Mouse (Mus musculus) intestine, embryonic 16.5 days (tissue): ENCODE data around the gene Serinc4. TPM values are rescaled to one million over a fixed set of nuclear protein-coding genes. Genes with fewer than 3 reads are reported as not detected.

Source experiments
- ATAC-seq: fragments of 200-750 bp; cut with Nextera tagmentation; 2 replicates; pipeline ENCODE4 v1.8.0; 2017; ENCODE audit warnings: moderate TSS enrichment, moderate library complexity
- H3K27ac ChIP-seq: fragments of 300-500 bp; sonication (generic); 2 replicates; pipeline ENCODE4 v1.5.1; 2014; ENCODE audit warnings: mild to moderate bottlenecking, low read length
- H3K27me3 ChIP-seq: fragments of 300-500 bp; sonication (generic); replicated peaks from 2 replicates; pipeline ENCODE4 v1.6.1; 2014; ENCODE audit warnings: low read length, control low read depth, mixed read lengths; ENCODE audit not compliant: control insufficient read depth, insufficient read depth
- H3K36me3 ChIP-seq: fragments of 300-500 bp; sonication (generic); 2 replicates; pipeline ENCODE4 v1.6.1; 2014; ENCODE audit warnings: low read length, control low read depth; ENCODE audit not compliant: control insufficient read depth, insufficient read depth
- H3K4me1 ChIP-seq: fragments of 300-500 bp; sonication (generic); 2 replicates; pipeline ENCODE4 v1.6.1; 2014; ENCODE audit warnings: low read length, control low read depth, mixed read lengths; ENCODE audit not compliant: control insufficient read depth, insufficient read depth
- H3K4me2 ChIP-seq: fragments of 300-500 bp; sonication (generic); 2 replicates; pipeline ENCODE4 v1.6.1; 2014; ENCODE audit warnings: low read depth, low read length, control low read depth
- H3K4me3 ChIP-seq: fragments of 300-500 bp; sonication (generic); 2 replicates; pipeline ENCODE4 v1.5.1; 2014; ENCODE audit warnings: mild to moderate bottlenecking, low read length
- H3K9ac ChIP-seq: fragments of 300-500 bp; sonication (generic); 2 replicates; pipeline ENCODE4 v1.6.1; 2014; ENCODE audit warnings: low read depth, low read length
- H3K9me3 ChIP-seq: fragments of 300-500 bp; sonication (generic); 2 replicates; pipeline ENCODE4 v1.6.1; 2016; ENCODE audit warnings: low read length, control low read depth; ENCODE audit not compliant: control insufficient read depth
- WGBS: fragments of 180-500 bp; shearing (Covaris S2); extraction: QIAGEN DNeasy Blood & Tissue Kit; methylation state at CpG from one replicate; pipeline ENCODE4 v1.1.7; 2014; 5-methylcytosine and 5-hydroxymethylcytosine counted together
- polyA plus RNA-seq: library from polyadenylated mRNA; unstranded; fragments of >200 nt; fragmentation: Nextera tagmentation; extraction: Ambion mirVana; gene quantifications from 2 replicates; pipeline ENCODE4 v1.2.1, GENCODE M21; 2015

Gene Serinc4
- polyA plus RNA-seq, 1 experiment from 2014 or later, result not detected

DNA sequence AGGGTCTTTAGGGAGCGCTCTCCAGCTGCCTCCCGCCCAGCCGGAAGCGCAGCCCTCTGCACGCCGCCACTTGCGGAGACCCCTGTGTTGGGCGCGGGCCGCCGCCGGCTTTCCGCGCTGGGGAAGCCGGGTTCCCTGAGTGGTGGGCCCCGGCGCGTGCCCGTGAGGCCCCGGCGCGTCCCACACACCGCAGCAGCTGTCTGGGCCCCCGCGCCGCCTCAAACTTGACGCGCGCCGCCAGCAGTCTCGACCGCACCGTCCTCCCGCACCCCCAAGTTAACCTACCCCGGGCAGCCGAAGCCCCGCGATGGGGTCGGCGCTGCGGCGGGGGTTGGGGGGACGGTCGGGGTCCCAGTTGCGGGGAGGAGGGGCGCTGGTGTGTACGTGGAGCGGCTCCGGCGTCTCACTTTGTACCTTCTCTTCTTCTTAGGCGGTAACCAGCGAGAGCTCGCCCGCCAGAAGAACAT lies 7.0 kb downstream of the Serinc4 start:
- ATAC-seq, result peak; percentile 41

DNA sequence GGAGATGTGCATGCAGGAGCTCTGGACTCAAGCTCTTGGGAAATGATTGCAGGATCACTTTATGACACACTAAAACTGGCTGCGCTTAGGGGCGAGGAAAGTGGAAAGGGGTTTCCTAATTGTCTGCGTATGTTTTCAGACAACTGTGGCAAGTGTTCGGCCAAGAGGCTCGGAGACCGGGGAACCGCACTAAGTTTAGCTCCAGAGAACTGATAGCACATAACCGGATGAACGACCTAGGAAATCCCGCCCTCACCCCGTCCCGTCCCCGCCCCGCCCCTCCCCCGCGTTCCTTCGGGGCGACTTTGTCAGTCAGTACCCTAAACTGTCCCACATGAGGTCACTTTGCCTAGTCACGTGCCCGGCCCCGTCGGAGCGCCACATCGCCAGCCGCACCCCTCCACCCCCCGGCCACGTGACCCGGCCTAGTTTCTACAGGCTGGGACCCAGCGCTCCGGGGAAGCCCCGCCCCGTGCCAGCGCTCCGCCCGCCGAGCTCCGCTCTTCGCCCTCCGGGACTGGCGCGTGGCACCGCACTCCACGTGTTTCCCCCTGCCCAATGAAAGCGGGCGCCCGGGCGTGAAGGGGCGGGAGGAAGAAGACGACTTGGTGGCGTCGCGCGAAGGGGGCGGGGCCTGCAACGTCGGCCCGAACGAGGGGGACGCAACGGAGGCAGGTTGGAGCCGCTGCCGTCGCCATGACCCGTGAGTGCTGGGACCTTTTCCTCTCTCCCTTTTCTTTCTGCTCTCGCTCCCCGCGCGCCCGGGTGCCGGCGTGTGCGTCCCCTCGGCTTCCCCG lies 7.6 kb downstream of the Serinc4 start, which contains the start of gene Serf2:
TSS of gene Serf2 (plus strand) at position 457 of the 797 bp plus-strand sequence.
- H3K27ac ChIP-seq, result peak within 1 kb of the TSS; percentile 97
- ATAC-seq, result peak; percentile 98
- peak within 1 kb of the TSS; percentile 84 for H3K4me2 ChIP-seq
- no peaks in the 10 kb centered on the region for H3K27me3 ChIP-seq
- H3K9me3 ChIP-seq, result no peaks in the 10 kb centered on the region
- H3K4me1 ChIP-seq, result peaks cover 17% of the 10 kb centered on the region
- peak within 1 kb of the TSS; percentile 100 for H3K9ac ChIP-seq
- peak within 1 kb of the TSS; percentile 99 for H3K4me3 ChIP-seq
- H3K36me3 ChIP-seq, result no peaks in the 10 kb centered on the region; the same call in 1 of the 2 replicates
- WGBS, result under 1% methylated on average over 74 of the region's 74 CpGs

More for the DNA sequence above, 7.0 kb downstream of the Serinc4 start:
- Histone ChIP-seq H3K4me2 (peak overlapping the region; percentile 84), H3K4me1 (peaks cover 17% of the 10 kb centered on the region), H3K27ac (peak overlapping the region; percentile 97), H3K9me3 (no peaks in the 10 kb centered on the region), H3K27me3 (no peaks in the 10 kb centered on the region), H3K4me3 (peak overlapping the region; percentile 99), H3K9ac (peak overlapping the region; percentile 100), H3K36me3 (no peaks in the 10 kb centered on the region; the same call in 1 of the 2 replicates)
- 0% methylated on average over 50 of the region's 54 CpGs for WGBS

DNA sequence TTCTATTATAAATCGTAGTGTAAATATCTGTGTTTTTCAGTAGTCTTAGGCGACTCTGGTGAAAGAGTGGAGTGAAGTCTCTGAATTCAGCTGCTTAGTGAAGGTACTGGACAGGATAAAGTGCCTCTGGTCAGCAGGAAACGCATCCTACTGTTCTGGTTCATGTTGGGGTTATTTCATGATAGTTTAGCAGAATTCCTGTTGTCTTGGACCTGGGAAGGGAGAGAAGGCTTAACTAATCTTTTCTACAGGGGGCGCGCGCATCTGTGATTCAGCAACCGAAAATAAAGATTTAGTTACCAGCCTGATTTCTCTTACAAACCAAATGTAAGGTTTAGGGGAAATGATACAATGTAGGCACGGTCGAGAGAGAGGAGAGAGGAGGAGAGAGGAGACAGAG lies 8.4 kb downstream of the Serinc4 start:
- Histone ChIP-seq H3K27me3 (no peaks in the 10 kb centered on the region), H3K4me1 (peaks cover 17% of the 10 kb centered on the region)
- WGBS, result 14% methylated on average over 9 of the region's 9 CpGs

DNA sequence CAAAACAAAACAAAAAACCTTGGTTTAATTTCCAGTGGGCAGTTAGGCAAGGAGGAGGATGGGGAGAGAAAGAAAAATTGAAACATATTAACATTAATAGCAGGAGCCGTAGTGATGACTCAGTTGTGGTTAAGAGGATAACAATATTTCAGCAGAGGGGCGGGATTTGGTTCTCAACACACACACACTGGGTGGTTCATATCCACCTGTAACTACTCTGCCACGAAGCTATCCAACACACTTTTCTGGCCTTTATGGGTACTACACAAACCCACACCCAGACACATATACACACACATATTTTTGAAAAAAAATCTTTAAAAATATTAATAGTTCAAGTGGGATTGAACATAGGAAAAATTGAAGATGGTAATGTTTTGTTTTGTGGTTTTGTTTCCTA lies 9.6 kb downstream of the Serinc4 start:
- Histone ChIP-seq H3K36me3 (no peaks in the 10 kb centered on the region), H3K4me3 (no peak overlapping the region), H3K27me3 (no peaks in the 10 kb centered on the region), H3K4me2 (no peak overlapping the region), H3K4me1 (peaks cover 23% of the 10 kb centered on the region), H3K9ac (no peak overlapping the region), H3K27ac (no peak overlapping the region), H3K9me3 (no peaks in the 10 kb centered on the region)
- ATAC-seq, result no peak
- 87% methylated on average over 3 of the region's 3 CpGs for WGBS

More for the DNA sequence above, 8.4 kb downstream of the Serinc4 start:
- ATAC-seq, result no peak
- H3K4me3 ChIP-seq, result peak overlapping the region; percentile 99
- peak overlapping the region; percentile 75; the same call in 1 of the 2 replicates for H3K9ac ChIP-seq
- H3K36me3 ChIP-seq, result no peaks in the 10 kb centered on the region
- H3K9me3 ChIP-seq, result no peaks in the 10 kb centered on the region
- H3K27ac ChIP-seq, result peak overlapping the region; percentile 93
- H3K4me2 ChIP-seq, result peak overlapping the region; percentile 82

DNA sequence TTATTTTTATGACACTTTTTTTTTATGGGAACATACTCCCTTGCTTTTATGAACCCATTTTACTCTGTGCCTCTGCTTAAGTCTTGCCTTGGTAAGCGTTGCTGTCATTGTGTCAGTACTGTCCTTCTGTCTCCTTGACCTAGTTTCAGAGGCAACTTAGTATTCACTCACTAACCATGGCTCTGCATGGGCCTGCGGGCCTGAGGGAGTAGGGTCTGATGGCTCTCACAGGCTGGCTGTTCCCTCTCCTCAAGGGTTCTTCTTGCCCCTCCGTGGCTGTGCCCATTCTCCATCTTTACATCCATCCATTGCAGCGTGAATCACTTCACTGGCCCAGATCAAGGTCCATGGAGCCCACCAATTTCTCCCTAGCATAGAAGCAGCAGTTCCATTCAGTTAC lies 10.1 kb downstream of the Serinc4 start:
- no peak overlapping the region for H3K27ac ChIP-seq
- H3K36me3 ChIP-seq, result no peaks in the 10 kb centered on the region
- H3K9me3 ChIP-seq, result no peaks in the 10 kb centered on the region
- H3K4me2 ChIP-seq, result no peak overlapping the region
- H3K4me3 ChIP-seq, result no peak overlapping the region
- H3K4me1 ChIP-seq, result peaks cover 24% of the 10 kb centered on the region
- no peak for ATAC-seq
- 77% methylated on average over 4 of the region's 4 CpGs for WGBS
- no peak overlapping the region for H3K9ac ChIP-seq
- H3K27me3 ChIP-seq, result no peaks in the 10 kb centered on the region

DNA sequence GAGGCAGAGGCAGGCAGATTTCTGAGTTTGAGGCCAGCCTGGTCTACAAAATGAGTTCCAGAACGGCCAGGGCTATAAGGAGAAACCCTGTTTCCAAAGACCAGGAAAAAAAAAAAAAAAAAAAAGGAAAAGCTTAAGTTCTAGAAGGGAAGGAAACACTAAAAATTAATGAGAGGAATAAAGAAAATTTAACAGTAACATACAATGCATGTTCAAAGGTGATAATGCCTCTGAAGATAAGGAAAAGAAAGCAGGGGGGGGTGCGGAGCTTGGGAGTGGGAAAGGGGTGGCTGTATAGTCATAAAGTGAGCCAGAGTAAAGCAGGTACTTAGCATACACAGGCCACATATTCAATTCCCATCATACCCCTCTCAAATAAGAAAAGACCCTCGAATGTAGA lies 11.5 kb downstream of the Serinc4 start:
- WGBS, result 76% methylated on average over 3 of the region's 3 CpGs
- peaks cover 12% of the 10 kb centered on the region for H3K4me1 ChIP-seq
- H3K27ac ChIP-seq, result no peak overlapping the region
- no peak overlapping the region for H3K4me2 ChIP-seq
- ATAC-seq, result no peak
- H3K9ac ChIP-seq, result no peak overlapping the region
- no peak overlapping the region for H3K4me3 ChIP-seq
- no peaks in the 10 kb centered on the region for H3K27me3 ChIP-seq
- H3K9me3 ChIP-seq, result no peaks in the 10 kb centered on the region
- no peaks in the 10 kb centered on the region for H3K36me3 ChIP-seq

DNA sequence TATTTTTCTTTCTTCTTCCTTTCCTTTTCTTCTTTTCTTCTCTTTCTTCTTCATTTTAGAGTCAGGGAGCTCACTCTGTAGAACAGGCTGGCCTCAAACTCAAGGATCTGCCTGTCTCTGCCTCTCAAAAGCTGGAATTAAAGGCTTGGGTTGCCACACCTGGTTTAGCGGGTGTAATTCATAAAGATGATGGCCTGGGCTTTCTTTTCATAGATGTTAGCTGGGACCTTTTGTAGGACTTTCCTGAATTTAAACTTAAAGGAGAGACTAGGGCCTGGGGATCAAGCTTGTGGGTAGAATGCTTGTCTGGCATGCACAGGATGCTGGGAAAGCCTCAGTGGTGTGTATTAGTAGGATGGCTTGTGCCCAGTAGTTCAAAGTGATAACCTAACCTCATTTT lies 12.4 kb downstream of the Serinc4 start, which contains the start of gene Ell3:
TSS of gene Ell3 (minus strand) at position 101 of the 400 bp plus-strand sequence.
- Histone ChIP-seq H3K27ac (no peak within 1 kb of the TSS), H3K9ac (peak within 1 kb of the TSS; percentile 72), H3K36me3 (no peaks in the 10 kb centered on the region), H3K4me2 (peak within 1 kb of the TSS; percentile 92), H3K9me3 (no peaks in the 10 kb centered on the region), H3K27me3 (no peaks in the 10 kb centered on the region), H3K4me1 (peaks cover 12% of the 10 kb centered on the region), H3K4me3 (peak within 1 kb of the TSS; percentile 62)
- WGBS, result 89% methylated on average over 1 of the region's 1 CpGs
- ATAC-seq, result no peak

DNA sequence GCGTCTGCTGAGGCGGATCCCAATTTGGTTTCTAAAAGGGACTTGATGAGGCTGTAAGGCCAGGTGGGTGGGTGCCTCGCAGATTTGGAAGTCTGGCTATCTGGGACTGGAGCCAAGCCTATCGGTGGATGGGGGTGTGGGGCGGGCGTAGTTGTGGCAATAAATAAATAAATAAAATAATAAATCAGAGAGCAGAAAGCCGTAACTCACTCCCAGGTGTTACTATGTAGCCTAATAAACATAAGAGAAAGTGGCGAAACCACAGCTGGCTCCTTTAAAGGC lies 13.6 kb downstream of the Serinc4 start:
- 9% methylated on average over 8 of the region's 8 CpGs for WGBS
- peaks cover 4% of the 10 kb centered on the region; the same call in 1 of the 2 replicates for H3K36me3 ChIP-seq
- no peak overlapping the region for H3K27ac ChIP-seq
- peaks cover 12% of the 10 kb centered on the region for H3K4me1 ChIP-seq
- ATAC-seq, result no peak
- peak overlapping the region; percentile 72 for H3K9ac ChIP-seq
- peak overlapping the region; percentile 92 for H3K4me2 ChIP-seq
- H3K4me3 ChIP-seq, result peak overlapping the region; percentile 62
- no peaks in the 10 kb centered on the region for H3K9me3 ChIP-seq
- H3K27me3 ChIP-seq, result no peaks in the 10 kb centered on the region

DNA sequence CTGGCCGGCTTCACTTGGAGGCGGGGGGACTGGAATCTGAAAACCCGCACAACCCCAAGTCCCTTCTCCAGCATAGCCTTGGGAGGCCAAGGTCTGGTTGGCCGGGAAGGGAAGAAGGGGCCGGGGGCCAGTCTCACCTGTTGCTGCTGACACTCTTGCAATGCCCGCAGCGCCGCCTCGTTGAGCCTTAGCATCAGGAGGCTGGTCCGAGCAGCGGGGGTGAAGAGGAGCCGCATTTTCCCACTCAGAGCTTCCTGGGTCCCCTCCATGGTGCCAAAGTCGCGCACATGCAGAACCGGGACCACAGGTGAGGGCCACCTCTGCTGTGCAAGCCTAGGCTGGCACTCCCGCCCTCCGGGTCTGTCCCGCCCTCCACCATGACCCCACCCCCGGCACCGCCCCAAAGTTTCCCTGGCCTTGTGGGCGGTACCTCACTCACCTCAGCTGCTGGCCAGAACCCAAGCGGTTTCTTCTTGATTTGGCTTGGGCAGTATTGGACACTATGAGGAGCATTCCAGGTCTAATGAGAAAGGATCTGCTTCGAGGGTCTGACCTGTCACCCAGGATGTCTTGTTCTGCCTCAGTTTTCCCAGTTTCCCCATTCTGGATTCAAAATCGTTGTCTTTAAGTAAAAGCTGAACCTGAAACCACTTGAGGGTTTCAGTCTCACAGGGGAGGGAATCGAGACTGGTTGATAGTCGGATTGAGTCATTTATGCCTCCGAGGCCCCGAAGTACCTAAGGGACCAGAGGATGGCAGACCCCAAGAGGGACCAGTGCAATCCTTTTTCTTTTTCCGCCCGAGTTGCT lies 14.1 kb downstream of the Serinc4 start:
- WGBS, result under 1% methylated on average over 30 of the region's 30 CpGs
- H3K4me3 ChIP-seq, result peak overlapping the region; percentile 62

More for the DNA sequence above, 14.1 kb downstream of the Serinc4 start:
- H3K9me3 ChIP-seq, result no peaks in the 10 kb centered on the region
- peaks cover 7% of the 10 kb centered on the region for H3K36me3 ChIP-seq
- H3K4me2 ChIP-seq, result peak overlapping the region; percentile 92
- H3K27me3 ChIP-seq, result no peaks in the 10 kb centered on the region
- peaks cover 12% of the 10 kb centered on the region for H3K4me1 ChIP-seq
- no peak overlapping the region for H3K27ac ChIP-seq
- ATAC-seq, result peak; percentile 92
- peak overlapping the region; percentile 72 for H3K9ac ChIP-seq
